8 mouse cellular contexts compared by ENCODE assay signal in the genomic region with DNA sequence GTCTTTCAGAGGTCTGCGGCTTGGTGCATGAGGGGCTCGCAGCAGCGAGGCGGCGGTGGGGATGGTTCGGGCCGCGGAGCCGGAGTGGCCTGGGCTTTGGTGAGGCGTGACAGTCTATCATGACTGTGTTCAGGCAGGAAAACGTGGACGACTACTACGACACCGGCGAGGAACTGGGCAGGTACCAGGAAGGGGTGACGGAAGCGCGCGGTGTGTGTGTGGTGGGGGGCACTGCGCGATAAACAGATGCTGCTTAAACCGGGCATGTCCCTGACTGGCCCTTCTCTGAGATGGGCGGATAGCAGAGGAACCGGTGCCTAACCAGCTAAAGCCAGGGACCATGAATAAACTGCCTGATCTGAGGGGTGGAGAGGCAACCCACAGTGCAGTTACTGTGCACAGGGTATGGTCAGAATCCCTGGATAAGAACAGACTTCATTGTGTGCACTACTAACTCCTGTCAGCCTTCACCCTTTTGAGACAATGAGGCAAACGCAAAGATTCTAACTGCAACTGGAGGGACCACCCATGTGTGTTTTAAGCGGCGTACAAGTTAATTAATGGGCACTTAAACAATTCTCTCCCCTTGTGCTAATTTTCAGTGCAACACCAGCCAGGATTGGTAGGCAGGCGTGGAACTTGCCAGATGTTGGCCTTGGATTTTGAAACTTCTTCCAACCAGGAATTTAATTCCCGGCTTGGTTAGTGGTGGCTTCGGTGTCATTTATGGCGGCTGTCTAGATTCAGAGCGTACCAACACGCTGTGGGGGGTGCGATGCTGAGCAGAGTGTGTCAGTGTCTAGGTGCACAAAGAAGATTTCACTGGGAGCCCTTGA. TPM values are rescaled to one million over a fixed set of nuclear protein-coding genes. Genes with fewer than 3 reads are reported as not detected.
DNase-seq lines count a peak whose midpoint lies in the region; ATAC-seq and TF ChIP-seq lines count a peak whose summit lies in the region.

No protein-coding gene starts in this region.

- peak overlapping the region; percentile 51 for H3K4me3 ChIP-seq in embryonic fibroblast, embryonic 13.5 days (ENCODE audit: insufficient read depth, low read length)
- peak overlapping the region; percentile 93 for H3K4me3 ChIP-seq in megakaryocyte, embryonic 14.5 days (replicated peaks)
- peak overlapping the region; percentile 74 for H3K4me3 ChIP-seq in small intestine, adult 2 months (ENCODE audit: low read depth, low read length)

- ATAC-seq in cerebellum, adult (ENCODE audit: insufficient number of reproducible peaks, low FRiP score, low TSS enrichment): peak; percentile 39; the same call in 1 of the 2 replicates
- ATAC-seq in hematopoietic stem cell, adult 5-6 weeks (replicated peaks in 1 of 2; ENCODE audit: insufficient read depth in 1 of 2, low FRiP score in 2 of 2, low TSS enrichment in 1 of 2, low read depth in 1 of 2, poor library complexity in 2 of 2, severe bottlenecking in 2 of 2): peak; percentile 80 to 86

- no peaks in the 10 kb centered on the region for H3K4me1 ChIP-seq in embryonic fibroblast, embryonic 13.5 days (ENCODE audit: control insufficient read depth, insufficient read depth, low read length)
- H3K4me1 ChIP-seq in megakaryocyte, embryonic 14.5 days: peaks cover 39% of the 10 kb centered on the region
- 0 out of 2 replicates have a peak, but pooled peaks cover 2% of the 10 kb centered on the region for H3K4me1 ChIP-seq in small intestine, adult 2 months (ENCODE audit: control insufficient read depth, insufficient read depth, insufficient read length, low read length)

- no peaks in the 10 kb centered on the region for H3K9me3 ChIP-seq in megakaryocyte, embryonic 14.5 days

- DNase-seq in cerebellum, adult 8-10 months: no peak
- peak; percentile 46 for DNase-seq in adrenal gland, postnatal 10 days
- peak; percentile 53 to 61 for DNase-seq in left cerebral cortex, postnatal 25 days (ENCODE audit: low spot score in 2 of 2)

- H3K27me3 ChIP-seq in megakaryocyte, embryonic 14.5 days (replicated peaks): peaks cover 11% of the 10 kb centered on the region
- peaks cover 4% of the 10 kb centered on the region; the same call in 1 of the 2 replicates for H3K27me3 ChIP-seq in small intestine, adult 2 months (ENCODE audit: control insufficient read depth, insufficient read depth, low read length)

- peaks cover 46% of the 10 kb centered on the region for H3K36me3 ChIP-seq in megakaryocyte, embryonic 14.5 days (replicated peaks; ENCODE audit: low read length)
- H3K36me3 ChIP-seq in small intestine, adult 2 months (ENCODE audit: control insufficient read depth, insufficient read depth, low read length): no peaks in the 10 kb centered on the region

- H3K27ac ChIP-seq in embryonic fibroblast, embryonic 13.5 days (ENCODE audit: insufficient read depth, low read length): no peak overlapping the region
- H3K27ac ChIP-seq in small intestine, adult 2 months (ENCODE audit: insufficient read depth, low read depth, low read length): no peak overlapping the region

- TF ChIP-seq CTCF in embryonic fibroblast, embryonic 13.5 days (IDR thresholded peaks at IDR 0.05; ENCODE audit: borderline replicate concordance, insufficient read depth, low read length): no peak
- no peak for TF ChIP-seq CTCF in small intestine, adult 2 months (IDR thresholded peaks at IDR 0.05; ENCODE audit: extremely low read depth, insufficient read length, insufficient replicate concordance, low read depth, low read length)

- intact Hi-C loops in left cerebral cortex, postnatal 25 days (cut with DNase I): loop anchor here (1.0 to 5.0 kb wide), 2 partner anchors 37 to 75 kb away; no protein-coding TSS in a partner anchor

- TF ChIP-seq POLR2A in embryonic fibroblast, embryonic 13.5 days (IDR thresholded peaks at IDR 0.05; ENCODE audit: low read depth, low read length): no peak
- TF ChIP-seq POLR2A in small intestine, adult 2 months (IDR thresholded peaks at IDR 0.05; ENCODE audit: low read depth, low read length): no peak

- WGBS in small intestine, adult 2 months: 14% methylated on average over 34 of the region's 34 CpGs

RNA-seq across cellular contexts. Expression of gene Dapk1, which starts 0.9 kb away (rescaled TPM):
- total RNA-seq in adrenal gland, postnatal 10 days (2021): 10 to 100 TPM; 27.8 to 29.7 TPM
- polyA plus RNA-seq in embryonic fibroblast, embryonic 13.5 days (2011; ENCODE audit: insufficient read length, low read depth, missing spikeins): 19.3 and 27.6 TPM in 2 replicates
- 7.6 and 12.0 TPM in 2 replicates for total RNA-seq in hematopoietic stem cell, adult 5-6 weeks (2017)
- total RNA-seq in left cerebral cortex, postnatal 25 days (2021): 10 to 100 TPM; 90.4 to 99.4 TPM
- polyA plus RNA-seq in megakaryocyte, embryonic 14.5 days (2012; ENCODE audit: insufficient read depth, low replicate concordance): 7.4 and 13.9 TPM in 2 replicates
- 12.9 and 13.4 TPM in 2 replicates for polyA plus RNA-seq in small intestine, adult 2 months (2012; rRNA removed)
